In genomic region chr8:54659703-54660102, GRCm38 (mm10) we compare ENCODE assay signal across 27 mouse cellular contexts. TPM values are rescaled to one million over a fixed set of nuclear protein-coding genes. Genes with fewer than 3 reads are reported as not detected.
DNase-seq lines count a peak whose midpoint lies in the region; TF ChIP-seq lines count a peak whose summit lies in the region.
"Had no signal": no experiment of that assay in that cellular context is flagged by ENCODE, and none has a peak within 500 bp of the region (broad histone marks: within the 10 kb centered on the region; RNA-seq: fewer than 3 reads in every experiment).

No protein-coding gene starts in this region.

- H3K27ac ChIP-seq in gastrocnemius, adult 2 months, result no peak overlapping the region
- H3K27ac ChIP-seq in layer of hippocampus, adult 2 months, result no peak overlapping the region
- H3K27ac ChIP-seq in CH12.LX (ENCODE audit: insufficient read depth, low read depth), result no peak overlapping the region
- H3K27ac ChIP-seq: embryonic facial prominence, embryonic 15.5 days; hindbrain, embryonic 12.5 days; limb, embryonic 13.5 days; liver, embryonic 13.5 days; midbrain, embryonic 10.5 days; neural tube, embryonic 15.5 days; stomach, embryonic 15.5 days had no signal

- dilution Hi-C loops in CH12.LX (cut with MboI; ENCODE audit: extremely low pct_ligation_motif_present, extremely low pct_unique_long_range_greater_than_20kb, low sequenced_read_pairs), result no loop called here

- H3K9ac ChIP-seq in CH12.LX (ENCODE audit: insufficient read depth, low read depth), result no peak overlapping the region
- H3K9ac ChIP-seq: embryonic facial prominence, embryonic 15.5 days; heart, embryonic 12.5 days; hindbrain, embryonic 12.5 days; limb, embryonic 13.5 days; liver, embryonic 13.5 days; neural tube, embryonic 15.5 days; stomach, embryonic 15.5 days had no signal

- no peaks in the 10 kb centered on the region for H3K27me3 ChIP-seq in CH12.LX (replicated peaks)
- H3K27me3 ChIP-seq: embryonic facial prominence, embryonic 15.5 days; heart, embryonic 12.5 days; hindbrain, embryonic 12.5 days; limb, embryonic 13.5 days; liver, embryonic 13.5 days; neural tube, embryonic 15.5 days; stomach, embryonic 15.5 days had no signal

- H3K9me3 ChIP-seq in CH12.LX (replicated peaks; ENCODE audit: low read length), result no peaks in the 10 kb centered on the region
- H3K9me3 ChIP-seq: embryonic facial prominence, embryonic 15.5 days; heart, embryonic 12.5 days; hindbrain, embryonic 12.5 days; limb, embryonic 13.5 days; liver, embryonic 13.5 days; midbrain, embryonic 10.5 days; neural tube, embryonic 15.5 days; stomach, embryonic 15.5 days had no signal

- H3K4me1 ChIP-seq in CH12.LX (ENCODE audit: control insufficient read depth in 1 of 2, insufficient read depth in 2 of 2), result no peaks in the 10 kb centered on the region
- H3K4me1 ChIP-seq: embryonic facial prominence, embryonic 15.5 days; heart, embryonic 12.5 days; hindbrain, embryonic 12.5 days; limb, embryonic 13.5 days; liver, embryonic 13.5 days; midbrain, embryonic 10.5 days; neural tube, embryonic 15.5 days; stomach, embryonic 15.5 days had no signal

- no peaks in the 10 kb centered on the region for H3K79me2 ChIP-seq in CH12.LX (replicated peaks; ENCODE audit: control insufficient read depth, extremely low read depth, insufficient read depth, poor library complexity, severe bottlenecking)

- peak; percentile 21; the same call in 1 of the 2 replicates for TF ChIP-seq CTCF in gastrocnemius, adult 2 months (IDR thresholded peaks at IDR 0.05)
- peak; percentile 64 for TF ChIP-seq CTCF in layer of hippocampus, adult 2 months (conservative IDR thresholded peaks at IDR 0.05)
- TF ChIP-seq CTCF in CH12.LX (conservative IDR thresholded peaks at IDR 0.05 in 1 of 2, IDR thresholded peaks at IDR 0.05 in 1 of 2; ENCODE audit: low read depth in 2 of 2, low read length in 2 of 2), result peak; percentile 15 to 34; a peak in 2 of 4 replicates

- intact Hi-C loops in gastrocnemius, adult 2 months (cut with DNase I), result loop anchor here (2.0 to 5.0 kb wide), 3 partner anchors 47 to 153 kb away; no protein-coding TSS in a partner anchor
- intact Hi-C loops in gastrocnemius, postnatal 14 days (cut with DNase I; ENCODE audit: low total_unique reads), result loop anchor here (5.0 kb wide), 1 partner anchor 152 kb away; no protein-coding TSS in a partner anchor

- no peak; the same call in none of the 2 replicates for TF ChIP-seq RAD21 in CH12.LX (IDR thresholded peaks at IDR 0.05; ENCODE audit: low read depth, low read length)

- H3K4me2 ChIP-seq in CH12.LX (ENCODE audit: insufficient read depth, low read depth, poor library complexity, severe bottlenecking), result no peak overlapping the region
- H3K4me2 ChIP-seq: embryonic facial prominence, embryonic 15.5 days; heart, embryonic 12.5 days; hindbrain, embryonic 12.5 days; limb, embryonic 13.5 days; liver, embryonic 13.5 days; neural tube, embryonic 15.5 days; stomach, embryonic 15.5 days had no signal

- TF ChIP-seq POLR2A in CH12.LX (IDR thresholded peaks at IDR 0.05; ENCODE audit: low read depth, low read length), result no peak

- no peak for DNase-seq in gastrocnemius, adult 2 months
- DNase-seq in gastrocnemius, postnatal 14 days, result no peak
- DNase-seq in layer of hippocampus, adult 2 months (ENCODE audit: low spot score in 2 of 2), result no peak
- no peak for DNase-seq in layer of hippocampus, adult 9-10 months (ENCODE audit: low spot score)
- DNase-seq in CH12.LX (ENCODE audit: extremely low read depth), result peak; percentile 7
- peak; percentile 9 for DNase-seq in brain, adult 2 months (ENCODE audit: low read depth, low spot score)
- DNase-seq in right cerebral cortex, adult 18-20 months, result no peak
- DNase-seq: adrenal gland, postnatal 14 days; cerebellum, adult 9-10 months; heart, postnatal 14 days; kidney, adult 8-10 months; kidney, postnatal 14 days; layer of hippocampus, postnatal 36 days; liver, embryonic 13.5 days; thymus, adult 2 months had no signal

- no peaks in the 10 kb centered on the region for H3K36me3 ChIP-seq in CH12.LX (replicated peaks in 1 of 2; ENCODE audit: control insufficient read depth in 1 of 2, insufficient read depth in 1 of 2, low read length in 1 of 2)
- H3K36me3 ChIP-seq: embryonic facial prominence, embryonic 15.5 days; heart, embryonic 12.5 days; hindbrain, embryonic 12.5 days; limb, embryonic 13.5 days; liver, embryonic 13.5 days; midbrain, embryonic 10.5 days; neural tube, embryonic 15.5 days; stomach, embryonic 15.5 days had no signal

- TF ChIP-seq EP300 in CH12.LX (IDR thresholded peaks at IDR 0.05; ENCODE audit: low read length), result no peak

- in situ Hi-C loops in CH12.LX (cut with MboI; ENCODE audit: low pct_ligation_motif_present, low pct_unique_long_range_greater_than_20kb, low sequenced_read_pairs), result loop anchor here (10.0 kb wide), 1 partner anchor 155 kb away; no protein-coding TSS in a partner anchor

- no peak overlapping the region for H3K4me3 ChIP-seq in gastrocnemius, adult 2 months
- no peak overlapping the region for H3K4me3 ChIP-seq in layer of hippocampus, adult 2 months
- H3K4me3 ChIP-seq in CH12.LX (replicated peaks in 1 of 3; ENCODE audit: low read depth in 2 of 3, low read length in 2 of 3, poor library complexity in 1 of 3), result no peak overlapping the region
- H3K4me3 ChIP-seq: embryonic facial prominence, embryonic 15.5 days; heart, embryonic 12.5 days; hindbrain, embryonic 12.5 days; limb, embryonic 13.5 days; liver, embryonic 13.5 days; midbrain, embryonic 10.5 days; neural tube, embryonic 15.5 days; stomach, embryonic 15.5 days had no signal

TF ChIP-seq in CH12.LX, 34 proteins besides CTCF, POLR2A, EP300 and RAD21:
- TF ChIP-seq HCFC1 (IDR thresholded peaks at IDR 0.05; ENCODE audit: low read depth, low read length) (no peak), SMC3 (IDR thresholded peaks at IDR 0.05; ENCODE audit: low read depth, low read length) (0 out of 2 replicates have a peak, but pooled peaks have one; percentile 5)
TF ChIP-seq in CH12.LX: peak in this region for 1.

RNA-seq across cellular contexts. Expression of gene Spata4, which starts 59.1 kb away (rescaled TPM):
- total RNA-seq in gastrocnemius, adult 2 months (2021), result not detected
- not detected for total RNA-seq in gastrocnemius, postnatal 14 days (2021)
- under 1 TPM in 1 of 2 experiments, not detected in 1; 0.46 TPM for total RNA-seq in layer of hippocampus, adult 2 months (2021)
- total RNA-seq in CH12.LX (2012; rRNA removed) (not detected in 2 replicates), CH12.LX (2014; rRNA removed) (not detected in 2 replicates)
- not detected in 2 replicates for polyA plus RNA-seq in CH12.LX (2012; ENCODE audit: insufficient read length, low read depth)
- total RNA-seq: adrenal gland, postnatal 14 days; common myeloid progenitor, adult 5-6 weeks; gastrocnemius, adult 18-20 months; heart, postnatal 14 days; layer of hippocampus, adult 18-20 months had no signal
- polyA plus RNA-seq: heart, embryonic 12.5 days; hindbrain, embryonic 12.5 days; limb, embryonic 13.5 days; liver, embryonic 13.5 days; lung, embryonic 16.5 days; midbrain, embryonic 10.5 days; neural tube, embryonic 15.5 days; stomach, embryonic 15.5 days; thymus, adult 2 months; urinary bladder, adult 2 months had no signal

Comparison
In these comparisons a context has a peak if more than half of its experiments do, and no peak if none do; other contexts are left out.
1. DNase-seq: peak in CH12.LX (single experiment) and brain, adult 2 months (single experiment); none in gastrocnemius, adult 2 months (single experiment), gastrocnemius, postnatal 14 days (single experiment), layer of hippocampus, adult 2 months (0 of 2), layer of hippocampus, adult 9-10 months (single experiment) and right cerebral cortex, adult 18-20 months (single experiment).
2. Peak in every context shown above with its lines, with median percentiles within 50 percentile points of each other: CTCF ChIP-seq.